Comparison of ENCODE assay signal across 27 mouse cellular contexts in genomic region chr6:72186809-72187208, GRCm38 (mm10). TPM values are rescaled to one million over a fixed set of nuclear protein-coding genes. Genes with fewer than 3 reads are reported as not detected.
DNase-seq lines count a peak whose midpoint lies in the region; ATAC-seq and TF ChIP-seq lines count a peak whose summit lies in the region.
"Had no signal": no experiment of that assay in that cellular context is flagged by ENCODE, and none has a peak within 500 bp of the region (broad histone marks: within the 10 kb centered on the region; RNA-seq: fewer than 3 reads in every experiment).

No protein-coding gene starts in this region.

- 0 out of 2 replicates have a peak, but pooled peaks have one; percentile 13 for TF ChIP-seq CTCF in stomach, postnatal 0 days (IDR thresholded peaks at IDR 0.05; ENCODE audit: low read depth)

- H3K4me3 ChIP-seq in heart, embryonic 10.5 days: no peak overlapping the region
- no peak overlapping the region for H3K4me3 ChIP-seq in stomach, postnatal 0 days (ENCODE audit: low read depth, low read length)
- H3K4me3 ChIP-seq: forebrain, embryonic 10.5 days; forebrain, embryonic 13.5 days; heart, embryonic 15.5 days had no signal

- no peak overlapping the region for H3K9ac ChIP-seq in stomach, postnatal 0 days (ENCODE audit: low read length)
- H3K9ac ChIP-seq: forebrain, embryonic 13.5 days; heart, embryonic 15.5 days; hindbrain, embryonic 14.5 days had no signal

- H3K4me1 ChIP-seq in heart, embryonic 10.5 days: peaks cover 27% of the 10 kb centered on the region
- peaks cover 6% of the 10 kb centered on the region; the same call in 1 of the 2 replicates for H3K4me1 ChIP-seq in stomach, postnatal 0 days (replicated peaks; ENCODE audit: control insufficient read depth, insufficient read depth)

- H3K27ac ChIP-seq in heart, embryonic 10.5 days: 0 out of 2 replicates have a peak overlapping the region, but pooled peaks have one; percentile 19
- no peak overlapping the region for H3K27ac ChIP-seq in stomach, postnatal 0 days (replicated peaks)
- H3K27ac ChIP-seq: forebrain, embryonic 10.5 days; forebrain, embryonic 13.5 days; heart, embryonic 15.5 days; hindbrain, embryonic 14.5 days had no signal

- H3K9me3 ChIP-seq in heart, embryonic 10.5 days: no peaks in the 10 kb centered on the region
- no peaks in the 10 kb centered on the region for H3K9me3 ChIP-seq in stomach, postnatal 0 days (ENCODE audit: control insufficient read depth, low read length)
- H3K9me3 ChIP-seq: forebrain, embryonic 10.5 days; forebrain, embryonic 13.5 days; heart, embryonic 15.5 days had no signal

- no peaks in the 10 kb centered on the region for H3K36me3 ChIP-seq in heart, embryonic 10.5 days
- H3K36me3 ChIP-seq in stomach, postnatal 0 days (ENCODE audit: control insufficient read depth, insufficient read depth, low read length): no peaks in the 10 kb centered on the region
- H3K36me3 ChIP-seq: forebrain, embryonic 10.5 days; heart, embryonic 15.5 days had no signal

- H3K27me3 ChIP-seq in heart, embryonic 10.5 days (ENCODE audit: insufficient read depth, poor library complexity, severe bottlenecking): peaks cover 18% of the 10 kb centered on the region
- H3K27me3 ChIP-seq in stomach, postnatal 0 days (ENCODE audit: control insufficient read depth, insufficient read depth, low read length): no peaks in the 10 kb centered on the region
- H3K27me3 ChIP-seq: heart, embryonic 15.5 days had no signal

- WGBS in heart, embryonic 10.5 days: 77% methylated on average over 6 of the region's 6 CpGs
- 80% methylated on average over 6 of the region's 6 CpGs for WGBS in stomach, postnatal 0 days

- ATAC-seq in stomach, postnatal 0 days (ENCODE audit: low FRiP score, low TSS enrichment): no peak
- ATAC-seq: activated CD4-positive, CD25-positive, alpha-beta regulatory T cell, adult 4 months; CD4-positive, CD25-positive, alpha-beta regulatory T cell, adult 4 months; intestine, postnatal 0 days had no signal

- no peak overlapping the region for H3K4me2 ChIP-seq in stomach, postnatal 0 days (replicated peaks; ENCODE audit: low read depth)
- H3K4me2 ChIP-seq: forebrain, embryonic 13.5 days; heart, embryonic 11.5 days; heart, embryonic 15.5 days; hindbrain, embryonic 14.5 days had no signal

- DNase-seq in heart, embryonic 10.5 days (ENCODE audit: low spot score): no peak
- no peak for DNase-seq in heart, adult 9 months (ENCODE audit: low spot score in 2 of 2)
- peak; percentile 27 for DNase-seq in retina, postnatal 1 day
- no peak for DNase-seq in retina, embryonic 14.5 days (ENCODE audit: low spot score)
- DNase-seq in stomach, postnatal 0 days (ENCODE audit: low spot score): no peak
- DNase-seq in layer of hippocampus, postnatal 25 days (ENCODE audit: extremely low spot score in 1 of 2, low spot score in 1 of 2): no peak
- DNase-seq: adrenal gland, adult 8-10 months; adrenal gland, postnatal 25 days; cerebellum, adult 11-12 months; cerebellum, adult 8-10 months; cerebellum, postnatal 10 days; cerebellum, postnatal 36 days; embryo, embryonic 11 days; gastrocnemius, postnatal 10 days; gastrocnemius, postnatal 36 days; heart, postnatal 10 days; heart, postnatal 36 days had no signal

- TF ChIP-seq EP300 in stomach, postnatal 0 days (optimal IDR thresholded peaks at IDR 0.05): no peak

RNA-seq across cellular contexts. Expression of gene Atoh8, which starts 48.6 kb away (rescaled TPM):
- 10.9 and 15.7 TPM in 2 replicates for polyA plus RNA-seq in heart, embryonic 10.5 days (2016; fragmentation: Nextera tagmentation; extraction: Ambion mirVana)
- polyA plus RNA-seq in stomach, postnatal 0 days (2015; fragmentation: Nextera tagmentation; extraction: Ambion mirVana): 5.5 and 6.0 TPM in 2 replicates
- 1 to 10 TPM; 2.3 to 2.8 TPM for total RNA-seq in layer of hippocampus, postnatal 25 days (2021)
- total RNA-seq: granulocyte monocyte progenitor cell, adult 5-6 weeks; MEL had no signal
- polyA plus RNA-seq: activated CD4-positive, CD25-positive, alpha-beta regulatory T cell, adult 4 months; CD4-positive, CD25-positive, alpha-beta regulatory T cell, adult 4 months had no signal
